Mouse (Mus musculus) thymus, adult 2 months (tissue): ENCODE results near the gene Dcst2.

Source experiments
- CTCF ChIP-seq: fragments of 200-500 bp; IDR thresholded peaks from 2 replicates; pipeline ENCODE4 v1.5.1; 2012; ENCODE audit warnings: mild to moderate bottlenecking, control low read depth, low read length, moderate library complexity, borderline replicate concordance; ENCODE audit not compliant: control insufficient read depth, poor library complexity, insufficient read depth; ENCODE audit errors: extremely low read depth
- POLR2A ChIP-seq: fragments of 200-500 bp; IDR thresholded peaks from 2 replicates; pipeline ENCODE4 v1.6.1; 2012; ENCODE audit warnings: mild to moderate bottlenecking, low read length, control low read depth, moderate library complexity; ENCODE audit not compliant: control insufficient read depth, poor library complexity, insufficient read depth; ENCODE audit errors: extremely low read depth

DNA sequence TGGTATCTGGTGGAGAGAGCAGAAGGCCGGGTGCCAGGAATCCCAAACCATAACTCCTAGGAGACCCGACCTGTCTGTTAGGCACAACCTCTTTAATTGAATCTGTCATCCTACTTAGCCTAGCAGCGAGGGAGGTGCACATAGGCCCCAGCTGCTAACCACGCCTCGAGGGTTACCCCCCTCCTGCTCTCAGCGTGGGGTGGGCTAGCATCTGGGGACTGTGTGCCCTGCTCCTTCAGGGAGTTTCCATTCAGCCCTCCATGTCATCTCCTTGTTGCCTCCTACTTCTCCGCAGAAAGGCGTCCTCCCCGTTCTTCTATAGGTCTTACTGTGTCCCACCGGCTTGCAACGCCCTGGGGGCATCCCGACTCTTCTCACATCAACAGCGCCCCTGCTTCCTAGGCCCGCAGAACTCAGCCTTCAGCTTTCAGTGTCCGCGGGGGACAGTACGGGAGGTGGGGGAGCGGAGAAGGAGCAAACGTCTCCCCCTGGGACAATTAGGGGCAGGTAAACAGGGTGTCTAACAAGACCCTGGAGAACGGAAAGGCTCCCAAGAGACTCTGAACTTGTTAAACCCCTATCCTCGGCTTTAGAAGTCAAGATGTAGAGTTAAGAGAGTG, 42.7 kb upstream of the Dcst2 start:
- TF ChIP-seq CTCF (no peak), POLR2A (no peak)
